Mouse (Mus musculus) T-helper 17 cell (primary cell): ENCODE data around the gene Sh3tc1.

Experiments used
- in situ Hi-C, 2 experiments: fragments of 300-600 bp; cut with MboI, MseI; formaldehyde crosslinking; loops; 1 replicate in 1 of 2; 2 replicates in 1 of 2; pipeline ENCODE4 v1.15.1; 2025; ENCODE audit warnings: high pct_unique_total_duplicates in 2 of 2

Gene Sh3tc1

DNA sequence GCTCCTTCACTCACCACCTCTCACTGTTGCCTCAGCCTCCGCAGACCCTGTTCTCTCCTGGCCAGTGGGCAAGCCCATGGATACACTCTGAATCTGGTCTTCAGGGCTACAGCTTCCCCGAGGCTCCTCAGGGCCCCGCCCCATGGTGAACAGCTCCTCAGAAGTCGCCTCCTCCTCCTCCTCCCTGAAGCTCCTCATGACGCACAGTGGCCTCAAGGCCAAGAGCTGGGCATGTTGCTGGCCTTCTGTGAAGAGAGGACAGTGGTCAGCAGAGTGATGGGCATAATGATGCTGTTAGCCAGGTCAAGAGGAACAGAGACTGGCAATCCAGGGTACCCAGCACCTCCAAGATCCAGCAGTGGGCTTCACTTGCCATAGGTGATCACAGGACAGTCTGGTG is 15.9 kb downstream of the Sh3tc1 start:
- in situ Hi-C loops, result no loop called here

DNA sequence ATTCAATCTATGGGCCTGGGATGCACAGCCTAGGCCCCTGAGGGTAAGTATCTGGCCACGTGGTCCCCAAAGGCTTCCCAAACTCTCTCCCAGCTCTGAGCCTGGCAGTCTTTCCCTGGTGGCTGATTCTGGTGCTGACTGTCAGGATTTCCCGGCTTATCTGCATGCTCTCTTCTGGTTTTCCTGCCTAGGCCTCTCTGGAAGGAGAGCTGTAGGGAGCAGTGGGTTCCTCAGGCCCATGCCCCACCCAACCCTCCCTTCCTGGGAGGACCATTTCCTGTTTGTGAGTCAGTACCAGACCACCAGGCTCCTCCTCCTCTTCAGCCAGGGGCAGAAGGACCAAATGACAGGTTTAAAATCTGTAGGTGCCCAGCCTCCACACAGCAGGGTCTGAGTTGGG is 17.1 kb downstream of the Sh3tc1 start:
- in situ Hi-C loops, result no loop called here

DNA sequence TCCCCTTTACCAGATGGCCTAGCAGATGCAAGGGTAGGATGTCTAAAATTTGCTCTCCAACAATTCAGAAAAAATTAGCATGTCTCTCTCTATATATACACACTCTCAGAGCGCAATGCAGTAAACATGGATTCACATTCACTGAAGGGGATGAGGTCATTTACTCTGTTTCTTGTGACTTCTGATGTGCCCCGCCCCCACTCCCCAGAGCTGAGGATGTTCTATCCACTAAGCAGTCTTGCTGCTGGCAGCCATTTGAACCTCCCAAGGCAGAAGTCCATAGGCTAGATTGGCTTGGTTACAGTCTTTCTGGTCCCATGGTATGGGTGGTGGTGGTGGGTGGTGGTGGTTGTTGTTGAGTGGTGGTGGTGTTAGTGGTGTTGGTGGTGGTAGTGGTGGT is 17.9 kb downstream of the Sh3tc1 start:
- in situ Hi-C loops, result no loop called here

DNA sequence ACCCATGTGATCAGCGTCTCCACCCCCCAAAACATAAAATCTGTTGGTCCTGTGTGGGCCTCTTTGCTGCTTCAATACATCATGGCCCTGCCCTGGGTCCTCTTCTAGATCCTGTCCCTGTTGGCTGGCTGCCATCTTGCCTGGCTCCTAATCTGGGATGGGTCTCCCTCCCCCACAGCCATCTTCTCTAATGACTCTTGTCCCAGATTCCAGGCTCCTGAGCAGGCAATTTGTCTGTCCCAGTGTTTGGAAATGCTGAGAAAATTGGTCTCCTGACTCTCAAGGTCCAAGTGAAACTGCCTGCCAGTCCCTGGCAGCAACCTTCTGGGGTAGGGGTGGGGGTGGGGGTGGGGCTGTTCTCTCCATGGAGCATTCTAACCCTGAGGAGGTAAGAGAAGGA is 19.9 kb downstream of the Sh3tc1 start:
- in situ Hi-C loops, result loop anchor here in 1 of 2 experiments (10.0 kb wide), 1 partner anchor 1705 kb away; no protein-coding TSS in a partner anchor

DNA sequence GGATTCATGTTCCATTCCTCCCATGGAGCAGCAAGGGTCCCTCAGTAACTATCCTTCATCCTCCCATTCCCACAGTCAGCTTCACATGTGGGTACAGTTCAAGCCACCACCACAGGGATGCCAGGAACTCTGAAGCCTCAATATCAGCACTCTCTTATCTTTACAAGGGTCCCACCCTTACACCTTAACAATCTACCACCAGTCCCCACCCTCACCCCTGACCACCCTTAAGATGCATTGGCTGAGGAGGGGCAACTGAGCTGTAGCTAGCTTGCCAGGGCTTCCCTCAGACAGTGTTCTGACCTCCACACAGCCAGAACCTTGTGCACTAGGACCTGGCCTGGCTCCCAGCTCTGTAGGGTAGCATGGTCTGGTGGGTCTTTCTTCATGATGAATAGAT is 20.4 kb downstream of the Sh3tc1 start:
- in situ Hi-C loops, result loop anchor here in 1 of 2 experiments (10.0 kb wide), 1 partner anchor 1705 kb away; no protein-coding TSS in a partner anchor

DNA sequence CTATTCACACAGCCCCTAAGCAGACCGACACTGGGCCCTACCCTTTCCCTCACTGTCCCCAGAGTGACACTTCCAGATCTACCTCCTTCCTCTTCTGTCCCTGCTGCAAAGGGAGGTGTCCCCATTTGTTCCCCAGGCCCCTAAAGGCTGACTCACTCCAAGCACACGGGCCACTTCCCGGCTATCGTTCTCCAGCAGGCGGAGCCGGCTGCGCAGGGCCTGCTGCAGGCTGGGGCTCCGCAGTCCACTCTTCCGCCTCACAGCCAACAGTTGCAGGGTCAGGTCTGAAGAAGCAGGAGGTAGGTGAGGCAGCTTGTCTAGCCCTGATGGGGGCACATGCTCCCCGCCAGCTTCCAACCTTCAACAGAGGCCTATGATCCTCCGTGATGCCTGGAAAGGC is 21.0 kb downstream of the Sh3tc1 start:
- in situ Hi-C loops, result loop anchor here in 1 of 2 experiments (10.0 kb wide), 1 partner anchor 1704 kb away; no protein-coding TSS in a partner anchor

DNA sequence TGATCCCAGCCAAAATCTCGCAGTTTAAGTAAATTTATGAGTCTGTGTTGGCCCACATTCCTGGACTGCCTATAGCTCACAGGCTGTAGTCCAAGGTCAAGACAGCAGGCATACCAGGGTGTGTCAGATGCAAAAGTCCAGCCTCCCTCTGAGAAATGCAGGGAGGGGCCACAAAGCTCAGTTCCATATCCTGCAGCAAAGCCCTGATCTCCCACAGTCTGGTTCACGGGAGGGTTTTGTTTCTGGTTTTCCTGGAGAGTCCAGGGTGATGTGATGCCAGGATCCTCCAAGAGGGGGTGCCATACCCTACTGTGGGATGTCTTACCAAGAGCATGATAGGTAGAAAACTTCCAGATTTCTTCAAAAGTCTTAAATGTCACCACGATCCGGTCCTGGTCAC is 21.8 kb downstream of the Sh3tc1 start:
- in situ Hi-C loops, result loop anchor here in 1 of 2 experiments (10.0 kb wide), 1 partner anchor 1703 kb away; no protein-coding TSS in a partner anchor

DNA sequence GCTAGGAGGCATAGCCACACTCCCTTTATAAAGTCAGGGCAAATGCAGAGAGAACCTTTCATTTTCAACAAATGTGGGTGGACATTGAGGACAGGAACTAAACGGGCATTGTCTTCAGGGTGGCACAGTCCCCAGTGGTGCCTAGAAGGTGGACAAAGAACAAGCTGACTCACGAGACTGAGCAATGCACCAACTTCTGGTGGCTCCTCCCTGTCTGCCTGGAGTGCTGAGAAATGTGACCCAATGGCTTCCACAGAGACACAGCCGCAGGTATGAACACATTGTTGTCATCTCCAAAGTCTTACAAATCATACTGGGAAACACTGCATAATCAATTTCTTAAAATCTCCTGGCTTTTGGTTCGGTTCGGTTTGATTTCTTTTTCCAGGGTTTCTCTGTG is 22.3 kb downstream of the Sh3tc1 start:
- in situ Hi-C loops, result loop anchor here in 1 of 2 experiments (10.0 kb wide), 1 partner anchor 1703 kb away; no protein-coding TSS in a partner anchor

DNA sequence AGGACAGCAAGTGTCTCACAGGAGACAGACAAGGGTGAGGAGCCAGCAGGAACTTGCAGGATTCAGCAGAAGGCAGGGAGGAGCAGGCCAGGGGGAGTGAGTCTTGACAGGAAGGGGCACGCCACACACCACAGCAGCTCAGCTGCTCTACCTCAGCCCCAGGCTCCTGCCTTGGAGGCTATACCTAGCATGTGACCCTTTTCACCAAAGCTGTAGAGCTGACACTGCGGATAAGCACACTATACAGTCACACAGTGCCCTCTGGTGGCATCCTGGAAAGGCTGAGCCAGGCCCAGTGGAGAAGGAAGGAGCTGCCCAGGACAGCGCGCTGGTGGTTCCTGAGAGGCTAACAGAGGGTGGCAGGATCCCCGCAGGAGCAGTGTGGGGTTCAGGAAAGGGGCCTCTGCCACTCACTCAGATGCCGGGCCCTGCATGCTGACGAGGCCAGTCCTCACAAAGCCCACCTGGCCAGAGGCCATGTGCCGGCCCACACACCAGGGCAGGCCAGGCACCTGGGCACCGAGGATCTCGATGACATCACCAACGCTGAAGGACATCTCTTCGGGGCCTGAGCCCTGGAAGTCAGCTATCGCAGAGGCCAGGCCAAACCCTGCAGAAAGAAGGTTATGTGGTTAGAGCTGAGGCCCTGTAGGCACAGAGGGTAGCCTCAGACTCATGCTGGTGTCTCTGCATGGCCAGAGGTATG is 26.0 kb downstream of the Sh3tc1 start:
- in situ Hi-C loops, result loop anchor here in 1 of 2 experiments (5.0 to 10.0 kb wide), 2 partner anchors 122 to 1699 kb away; no protein-coding TSS in a partner anchor

DNA sequence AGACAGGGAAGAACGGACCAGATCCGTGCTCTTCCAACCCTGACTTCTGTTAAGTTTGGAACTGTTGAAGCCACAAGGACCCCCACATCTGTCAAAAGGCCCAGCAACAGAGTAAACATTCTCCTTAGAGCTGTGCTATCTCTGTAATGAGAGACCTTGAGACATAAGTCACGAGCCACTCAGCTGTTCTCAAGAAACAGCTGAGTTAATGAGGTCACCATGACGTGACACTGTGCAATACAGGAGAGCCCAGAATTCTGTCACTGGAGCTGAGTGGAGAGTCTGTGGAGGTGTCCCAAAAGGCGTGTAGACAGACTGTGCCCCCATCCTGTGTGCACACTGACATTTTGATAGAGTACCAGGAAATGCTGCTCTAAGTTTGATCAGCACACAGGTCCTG is 27.3 kb downstream of the Sh3tc1 start:
- in situ Hi-C loops, result loop anchor here in 1 of 2 experiments (5.0 to 10.0 kb wide), 2 partner anchors 120 to 1698 kb away; no protein-coding TSS in a partner anchor

DNA sequence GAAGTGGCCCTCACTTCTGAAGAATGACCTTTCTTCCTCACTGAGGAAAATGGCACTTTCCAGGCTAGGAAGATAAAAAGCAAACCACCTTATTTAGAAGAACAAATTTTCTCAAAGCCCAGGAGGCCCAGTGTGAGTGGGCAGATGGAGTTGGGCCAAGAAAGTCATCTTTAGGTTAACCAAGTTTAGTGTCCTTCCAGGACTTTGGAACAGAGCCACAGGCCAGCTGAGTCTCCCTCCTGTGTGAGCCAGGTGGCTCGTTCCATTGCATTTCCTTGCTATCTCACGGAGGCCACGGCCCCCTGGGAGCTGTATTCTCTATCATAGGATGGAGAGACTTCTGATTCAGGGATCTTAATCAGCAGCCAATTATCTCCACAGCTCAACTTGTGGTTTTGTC is 28.9 kb downstream of the Sh3tc1 start:
- in situ Hi-C loops, result loop anchor here in 1 of 2 experiments (5.0 to 10.0 kb wide), 2 partner anchors 119 to 1696 kb away; no protein-coding TSS in a partner anchor

DNA sequence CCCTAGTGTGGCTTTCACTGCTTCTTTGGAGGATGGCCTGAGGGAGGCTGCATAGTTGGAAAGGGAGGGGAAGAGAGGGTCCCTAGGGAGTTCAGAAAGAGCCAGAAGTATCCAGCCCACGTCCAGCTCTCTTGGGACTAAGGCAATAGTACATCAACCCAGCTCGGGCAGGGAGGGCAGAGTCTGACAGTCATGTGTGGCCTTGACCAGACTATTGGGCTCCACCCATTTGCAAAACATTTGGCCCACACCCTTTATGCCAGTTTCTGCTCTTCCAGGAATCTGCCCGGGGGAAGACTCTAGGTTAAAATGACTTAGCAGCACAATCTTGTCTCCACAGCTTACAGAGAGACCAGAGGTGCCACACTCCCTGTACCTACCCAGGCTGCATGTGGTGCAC is 29.3 kb downstream of the Sh3tc1 start:
- in situ Hi-C loops, result loop anchor here in 1 of 2 experiments (5.0 to 10.0 kb wide), 2 partner anchors 118 to 1696 kb away; no protein-coding TSS in a partner anchor

DNA sequence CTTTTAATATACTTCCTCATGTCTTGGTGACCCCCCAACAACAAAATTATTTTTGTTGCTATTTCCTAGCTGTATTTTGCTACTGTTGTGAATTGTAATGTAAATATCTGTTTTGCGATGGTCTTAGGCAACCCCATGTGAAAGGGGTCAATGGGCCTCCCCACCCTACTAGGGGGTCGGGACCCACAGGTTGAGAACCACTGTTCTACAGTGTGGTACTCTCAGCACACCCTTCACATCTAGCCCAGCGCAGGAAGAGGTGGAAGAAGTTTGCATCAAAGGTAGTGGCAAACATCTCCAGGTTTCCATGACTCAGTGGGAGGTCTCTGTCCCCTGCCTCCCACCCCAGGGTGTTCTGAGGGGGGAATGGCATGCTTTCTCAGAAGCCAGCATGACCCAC is 34.4 kb downstream of the Sh3tc1 start:
- in situ Hi-C loops, result no loop called here

DNA sequence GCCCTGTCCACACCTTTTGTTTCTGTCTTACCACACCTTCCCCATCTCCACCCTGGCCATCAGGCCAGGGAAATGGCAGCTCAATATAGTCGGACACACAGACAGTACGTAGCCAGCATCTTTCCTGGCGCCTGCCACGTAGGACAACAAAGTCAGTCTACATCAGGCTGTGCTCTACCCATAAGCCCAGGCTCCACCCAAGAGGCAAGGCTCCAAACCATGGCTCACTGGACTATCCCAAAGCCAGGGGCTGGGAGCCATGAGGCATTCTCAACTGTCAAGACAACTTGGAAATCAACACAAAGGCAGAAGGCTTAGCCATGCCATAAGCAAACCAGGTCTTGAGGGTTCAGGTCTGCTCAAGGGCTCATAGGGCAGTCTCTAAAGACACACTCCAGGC is 36.0 kb downstream of the Sh3tc1 start:
- in situ Hi-C loops, result no loop called here

DNA sequence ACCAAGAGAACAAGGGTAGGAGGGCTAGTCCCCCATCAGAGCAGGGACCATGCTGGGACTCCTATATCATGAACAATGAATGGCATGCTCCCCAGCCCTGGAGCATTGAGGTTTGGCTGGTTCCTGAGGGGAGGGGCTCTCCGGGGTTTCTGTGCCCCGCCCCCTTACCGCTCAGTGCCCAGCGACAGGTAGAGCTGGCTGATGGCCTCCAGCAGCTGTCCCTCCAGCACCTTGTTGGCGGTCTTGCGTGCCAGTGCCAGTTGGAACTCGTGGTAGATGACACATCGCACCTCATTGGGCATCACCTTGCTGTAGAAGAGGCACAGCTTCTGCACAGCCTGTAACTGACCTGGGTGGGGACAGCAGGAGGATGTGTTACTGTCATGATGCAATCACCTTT is 36.6 kb downstream of the Sh3tc1 start:
- in situ Hi-C loops, result no loop called here

DNA sequence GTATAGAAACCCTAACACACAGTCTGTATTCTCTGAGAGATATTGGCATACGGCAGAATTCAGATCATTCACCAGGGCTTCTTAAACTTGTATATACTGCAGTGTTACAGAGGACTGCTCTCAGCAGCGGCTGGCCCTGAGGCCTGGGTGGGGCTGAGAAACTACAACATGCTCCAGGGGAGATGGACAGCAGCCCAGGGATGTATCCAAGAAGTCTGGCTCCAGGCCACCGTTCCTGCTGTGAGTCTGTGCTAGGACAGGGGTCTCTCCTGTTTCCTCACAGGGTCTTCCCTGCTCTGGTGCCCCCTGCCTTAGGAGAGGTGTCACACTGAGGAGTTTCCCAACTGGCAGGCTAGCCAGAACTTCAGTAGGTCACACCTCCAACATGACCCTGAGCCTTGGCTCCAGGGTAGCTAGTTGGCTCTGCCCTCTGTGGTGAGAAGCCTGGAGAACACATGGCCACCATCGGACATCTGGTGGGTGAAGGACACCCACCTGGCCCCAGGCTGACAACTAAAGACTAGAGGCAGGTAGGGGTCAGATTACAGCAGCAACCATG is 37.1 kb downstream of the Sh3tc1 start:
- in situ Hi-C loops, result no loop called here

DNA sequence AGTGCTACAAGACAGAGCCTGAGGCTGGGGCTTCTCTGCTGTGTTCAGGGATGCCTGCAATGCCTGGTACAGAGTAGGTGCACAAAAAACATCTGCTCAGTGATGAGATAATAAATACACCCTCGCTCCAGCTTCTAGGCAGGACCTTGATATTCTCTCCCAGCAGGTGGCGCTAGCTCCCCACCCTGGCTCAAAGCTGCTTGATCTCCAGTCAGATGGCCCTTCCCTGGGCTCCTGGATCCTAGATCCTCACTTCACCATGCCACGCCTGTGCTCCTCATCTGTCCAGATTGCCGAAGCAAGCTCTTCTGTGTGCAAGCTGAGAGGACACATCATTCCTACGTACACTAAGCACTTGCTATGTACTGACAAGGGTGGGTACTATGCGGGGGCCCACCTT is 38.7 kb downstream of the Sh3tc1 start:
- in situ Hi-C loops, result no loop called here

DNA sequence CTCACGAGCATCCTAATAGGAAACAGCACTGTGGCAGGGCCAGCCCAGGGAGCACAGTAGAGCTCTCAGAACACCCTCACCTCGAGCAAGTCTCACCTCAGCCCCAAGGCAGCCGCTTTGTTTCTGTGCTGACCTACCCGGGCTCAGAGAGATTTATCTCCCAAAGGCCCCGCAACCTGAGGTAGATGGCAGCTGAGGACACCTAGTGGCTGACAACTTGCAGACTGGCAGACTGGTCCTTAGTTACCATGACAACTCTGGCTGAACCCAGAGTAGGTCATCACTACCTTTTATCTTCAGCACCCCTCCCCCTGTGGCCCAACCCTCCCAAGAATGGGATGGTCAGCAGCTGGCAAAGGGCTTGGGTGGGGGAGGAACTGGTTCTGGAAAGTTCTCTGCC is 44.0 kb downstream of the Sh3tc1 start:
- in situ Hi-C loops, result no loop called here

DNA sequence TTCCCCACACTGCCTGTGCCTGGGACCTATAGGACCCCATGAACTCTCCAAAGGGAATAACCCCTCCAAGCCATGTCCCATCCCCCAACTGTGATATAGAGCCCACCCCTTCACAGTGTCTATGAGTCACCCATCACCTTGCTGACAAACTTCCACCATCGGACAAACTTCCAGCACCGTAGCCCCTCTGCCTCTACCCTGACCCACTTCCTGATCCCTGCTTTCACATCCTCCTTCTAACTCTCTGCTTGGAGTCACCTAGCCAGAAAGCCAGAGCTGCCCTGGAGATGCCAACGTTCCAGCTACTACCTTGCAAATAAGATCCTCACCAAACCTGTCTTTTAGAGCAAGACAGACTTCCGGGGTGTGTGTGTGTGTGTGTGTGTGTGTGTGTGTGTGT is 46.1 kb downstream of the Sh3tc1 start:
- in situ Hi-C loops, result loop anchor here in 1 of 2 experiments (5.0 kb wide), 1 partner anchor 96 kb away; no protein-coding TSS in a partner anchor

DNA sequence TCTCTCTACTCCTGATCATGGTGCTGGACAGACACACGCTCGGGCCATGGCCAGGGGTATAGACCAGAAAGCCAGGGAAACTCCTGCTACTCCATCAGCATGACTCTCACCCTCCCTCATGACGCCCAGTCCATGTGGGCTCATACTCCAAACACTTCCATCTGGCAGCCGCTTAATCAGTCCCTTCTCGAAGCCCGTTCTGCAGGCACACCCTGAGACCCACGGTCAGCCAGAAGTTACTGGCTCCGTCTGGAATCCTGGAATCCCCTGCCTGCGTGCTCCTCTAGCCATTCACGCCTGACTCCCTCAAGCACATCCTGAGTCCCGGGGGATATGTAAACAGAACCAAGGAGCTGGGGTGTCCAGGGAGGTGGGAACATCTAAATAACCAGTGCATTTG is 48.5 kb downstream of the Sh3tc1 start:
- in situ Hi-C loops, result loop anchor here in 1 of 2 experiments (5.0 kb wide), 1 partner anchor 94 kb away; no protein-coding TSS in a partner anchor

DNA sequence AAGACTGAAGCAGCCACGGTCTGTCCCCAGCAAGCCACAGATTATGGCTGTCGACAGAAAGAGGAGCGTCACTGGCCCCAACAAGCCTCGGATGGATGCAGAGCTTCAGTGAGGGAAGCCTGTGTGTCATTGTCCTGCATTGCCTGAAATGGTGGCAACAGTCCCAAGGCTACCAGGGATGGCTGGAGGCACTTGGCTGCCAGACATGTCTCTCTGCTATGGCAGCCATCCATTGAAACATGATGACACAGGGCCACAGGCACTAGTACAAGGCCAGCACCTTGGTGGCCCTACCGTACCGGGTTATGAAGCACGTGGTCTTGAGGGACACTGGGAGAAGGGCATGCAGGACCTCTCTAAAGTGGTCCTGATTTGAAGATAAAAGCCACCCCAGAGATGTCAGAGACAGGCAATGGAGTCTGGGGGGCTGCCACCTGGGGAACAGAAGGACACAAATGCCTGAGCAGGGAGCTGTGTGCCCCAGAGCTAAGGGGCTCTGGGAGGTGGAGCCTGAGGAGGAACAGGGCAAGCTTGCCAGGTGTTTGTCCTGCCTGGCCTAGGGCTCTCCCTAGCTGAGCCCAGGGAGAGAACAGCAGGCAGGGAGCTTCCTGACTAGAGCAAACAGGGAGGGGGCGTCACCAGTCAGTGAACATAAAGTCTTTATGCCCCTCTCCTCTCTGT is 49.2 kb downstream of the Sh3tc1 start:
- in situ Hi-C loops, result loop anchor here in 1 of 2 experiments (5.0 kb wide), 1 partner anchor 93 kb away; no protein-coding TSS in a partner anchor

DNA sequence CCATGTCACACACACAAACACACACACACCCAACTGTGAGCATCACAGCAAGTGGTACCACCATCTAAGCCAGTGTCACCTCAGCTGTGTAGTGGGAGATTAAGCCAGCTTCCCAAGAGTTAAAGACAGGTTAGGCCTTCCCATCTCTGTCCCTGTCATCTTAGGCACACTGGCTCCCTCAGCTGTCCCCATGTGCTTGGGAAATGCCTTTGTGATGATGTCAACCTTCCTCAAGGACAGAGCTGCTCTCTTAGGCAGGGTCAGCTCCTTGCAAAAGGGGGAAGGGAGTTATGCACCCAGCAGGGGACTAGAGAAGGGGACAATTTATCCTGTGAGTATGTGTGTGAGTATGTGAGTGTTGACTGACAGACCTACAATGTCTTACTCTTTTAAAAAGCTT is 50.4 kb downstream of the Sh3tc1 start:
- in situ Hi-C loops, result no loop called here
